Mouse (Mus musculus) bone marrow macrophage, adult 2 months (primary cell): ENCODE results near the gene Atxn1l.

Source experiments
- CTCF ChIP-seq: IDR thresholded peaks from 2 replicates; pipeline ENCODE4 v1.5.1; 2012; ENCODE audit warnings: low read depth, mild to moderate bottlenecking, low read length, moderate library complexity
- POLR2A ChIP-seq: IDR thresholded peaks from 2 replicates; pipeline ENCODE4 v1.6.1; 2012; ENCODE audit warnings: mild to moderate bottlenecking, low read depth, low read length, borderline replicate concordance

DNA sequence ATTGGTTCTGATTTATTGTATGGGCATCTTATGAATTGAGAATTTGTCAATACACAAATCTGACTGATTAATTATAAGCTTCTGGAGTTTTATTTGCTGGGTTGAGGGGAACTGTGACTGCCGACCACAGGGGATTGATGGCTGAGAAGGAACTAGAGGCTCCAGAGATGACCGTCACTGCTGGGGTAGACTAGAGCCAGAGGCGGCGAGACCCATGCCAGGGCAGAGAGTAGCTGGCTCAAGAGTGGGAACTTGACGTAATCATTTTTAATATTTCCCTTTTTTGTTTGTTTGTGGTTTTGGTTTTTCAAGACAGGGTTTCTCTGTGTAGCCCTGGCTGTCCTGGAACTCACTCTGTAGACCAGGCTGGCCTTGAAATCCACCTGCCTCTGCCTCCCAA is 50.3 kb downstream of the Atxn1l start:
- no peak for TF ChIP-seq CTCF
- no peak for TF ChIP-seq POLR2A
